Mouse (Mus musculus) neural tube, embryonic 12.5 days (tissue): ENCODE data around the gene Fez1. TPM values are rescaled to one million over a fixed set of nuclear protein-coding genes. Genes with fewer than 3 reads are reported as not detected.
A peak's percentile ranks its signal among the peaks of the same experiment; 100 is the strongest.

ENCODE experiments used
- ATAC-seq: fragments of 200-750 bp; cut with Nextera tagmentation; 2 replicates; pipeline ENCODE4 v1.8.0; 2017; ENCODE audit warnings: low read depth, mild to moderate bottlenecking, moderate TSS enrichment, moderate library complexity; ENCODE audit not compliant: low FRiP score
- H3K27ac ChIP-seq: fragments of 300-500 bp; sonication (generic); 2 replicates; pipeline ENCODE4 v1.5.1; 2016
- H3K27me3 ChIP-seq: fragments of 300-500 bp; sonication (generic); replicated peaks from 2 replicates; pipeline ENCODE4 v1.6.1; 2016; ENCODE audit warnings: mild to moderate bottlenecking
- H3K36me3 ChIP-seq: fragments of 300-500 bp; sonication (generic); 2 replicates; pipeline ENCODE4 v1.6.1; 2016; ENCODE audit warnings: mild to moderate bottlenecking
- H3K4me1 ChIP-seq: fragments of 300-500 bp; sonication (generic); 2 replicates; pipeline ENCODE4 v1.6.1; 2016
- H3K4me2 ChIP-seq: fragments of 300-500 bp; sonication (generic); replicated peaks from 2 replicates; pipeline ENCODE4 v1.6.1; 2016; ENCODE audit warnings: mild to moderate bottlenecking
- H3K4me3 ChIP-seq: fragments of 300-500 bp; sonication (generic); 2 replicates; pipeline ENCODE4 v1.5.1; 2016
- H3K9ac ChIP-seq: fragments of 300-500 bp; sonication (generic); 2 replicates; pipeline ENCODE4 v1.6.1; 2016; ENCODE audit warnings: mild to moderate bottlenecking
- H3K9me3 ChIP-seq: fragments of 300-500 bp; sonication (generic); 2 replicates; pipeline ENCODE4 v1.6.1; 2016; ENCODE audit warnings: mild to moderate bottlenecking
- WGBS: fragments of 180-500 bp; shearing (Covaris S2); methylation state at CpG from one replicate; pipeline ENCODE4 v1.1.7; 2016; 5-methylcytosine and 5-hydroxymethylcytosine counted together
- polyA plus RNA-seq: library from polyadenylated mRNA; unstranded; fragments of >200 nt; fragmentation: Nextera tagmentation; extraction: Ambion mirVana; gene quantifications from 2 replicates; pipeline ENCODE4 v1.2.1, GENCODE M21; 2016

Fez1 gene
- polyA plus RNA-seq, 1 experiment from 2014 or later = 435 TPM

DNA sequence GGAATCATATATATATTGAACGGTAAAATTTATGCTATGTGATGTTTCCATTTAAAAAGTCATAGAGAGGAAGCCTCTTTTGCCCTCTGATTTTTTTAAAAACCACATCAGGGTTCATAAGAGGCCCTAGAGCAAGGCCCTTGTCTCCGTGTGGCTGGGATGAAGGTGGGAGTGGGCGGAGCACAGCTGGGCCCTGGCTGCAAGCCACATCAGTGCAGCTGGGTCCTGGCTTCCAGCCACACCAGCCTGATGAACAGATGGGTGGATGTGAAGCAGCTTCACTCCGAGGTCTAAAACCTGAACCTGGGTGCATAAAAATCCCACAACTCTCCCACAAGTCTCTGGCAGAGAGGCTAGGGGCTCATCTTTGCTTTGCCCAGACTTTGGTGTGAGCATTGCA lies 83.8 kb downstream of the Fez1 start:
- ATAC-seq = 0 out of 2 replicates have a peak, but pooled peaks have one; percentile 50
- no peak overlapping the region for H3K27ac ChIP-seq
- 83% methylated on average over 4 of the region's 4 CpGs for WGBS

DNA sequence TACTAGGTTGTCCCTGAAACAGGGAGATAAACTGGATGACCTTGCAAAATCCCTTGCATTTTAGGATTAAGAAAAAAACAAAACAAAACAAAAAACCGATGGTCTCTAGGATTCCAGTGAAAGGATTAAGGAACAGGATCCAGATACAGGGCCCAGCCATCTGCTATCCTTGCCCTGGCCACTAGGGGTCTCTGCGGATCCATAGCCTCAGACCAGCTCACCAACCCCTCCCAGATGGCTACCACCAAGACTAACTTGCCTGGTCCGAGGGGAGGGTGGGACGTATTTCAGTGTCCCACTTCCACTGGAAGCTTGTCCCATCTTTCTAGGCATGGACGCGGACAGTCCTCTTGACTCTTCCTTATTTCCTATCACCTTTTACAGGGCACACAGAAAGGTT lies 94.7 kb downstream of the Fez1 start:
- Histone ChIP-seq H3K27me3 (no peaks in the 10 kb centered on the region), H3K4me3 (no peak overlapping the region), H3K4me2 (no peak overlapping the region), H3K9ac (no peak overlapping the region), H3K9me3 (no peaks in the 10 kb centered on the region), H3K4me1 (0 out of 2 replicates have a peak, but pooled peaks cover 3% of the 10 kb centered on the region), H3K27ac (no peak overlapping the region), H3K36me3 (no peaks in the 10 kb centered on the region)
- WGBS = 7% methylated on average over 6 of the region's 6 CpGs
- ATAC-seq = peak; percentile 70

More for the DNA sequence above, 83.8 kb downstream of the Fez1 start:
- H3K9me3 ChIP-seq = no peaks in the 10 kb centered on the region
- no peaks in the 10 kb centered on the region for H3K4me1 ChIP-seq
- H3K36me3 ChIP-seq = peaks cover 29% of the 10 kb centered on the region
- no peak overlapping the region for H3K9ac ChIP-seq
- no peak overlapping the region for H3K4me2 ChIP-seq
- no peak overlapping the region for H3K4me3 ChIP-seq
- H3K27me3 ChIP-seq = no peaks in the 10 kb centered on the region

DNA sequence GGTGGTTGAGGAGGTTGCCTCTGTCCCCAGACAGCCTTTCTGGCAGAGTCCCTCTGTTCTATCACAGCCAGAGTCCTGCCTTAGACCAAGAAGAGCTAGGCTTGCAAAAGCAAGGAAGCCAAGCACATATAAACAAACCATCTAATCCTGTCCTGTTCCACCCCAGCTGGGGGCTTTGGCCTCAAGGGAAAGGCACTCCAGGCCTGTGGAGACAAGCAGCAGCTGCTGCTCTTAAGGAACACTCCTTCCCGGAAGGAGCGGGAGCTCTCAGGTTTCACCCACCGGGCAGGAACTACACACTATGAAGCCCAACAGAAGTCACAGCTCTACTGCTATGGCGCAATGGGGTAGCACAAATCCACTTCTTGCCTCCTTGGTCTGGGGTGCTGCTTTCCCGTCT lies 95.3 kb downstream of the Fez1 start:
- H3K27me3 ChIP-seq = no peaks in the 10 kb centered on the region
- WGBS = 54% methylated on average over 5 of the region's 5 CpGs
- H3K9me3 ChIP-seq = no peaks in the 10 kb centered on the region
- H3K4me1 ChIP-seq = peaks cover 8% of the 10 kb centered on the region; the same call in 1 of the 2 replicates
- H3K36me3 ChIP-seq = no peaks in the 10 kb centered on the region
- ATAC-seq = 0 out of 2 replicates have a peak, but pooled peaks have one; percentile 8
- no peak overlapping the region for H3K9ac ChIP-seq
- no peak overlapping the region for H3K27ac ChIP-seq
- H3K4me2 ChIP-seq = no peak overlapping the region
- H3K4me3 ChIP-seq = no peak overlapping the region

DNA sequence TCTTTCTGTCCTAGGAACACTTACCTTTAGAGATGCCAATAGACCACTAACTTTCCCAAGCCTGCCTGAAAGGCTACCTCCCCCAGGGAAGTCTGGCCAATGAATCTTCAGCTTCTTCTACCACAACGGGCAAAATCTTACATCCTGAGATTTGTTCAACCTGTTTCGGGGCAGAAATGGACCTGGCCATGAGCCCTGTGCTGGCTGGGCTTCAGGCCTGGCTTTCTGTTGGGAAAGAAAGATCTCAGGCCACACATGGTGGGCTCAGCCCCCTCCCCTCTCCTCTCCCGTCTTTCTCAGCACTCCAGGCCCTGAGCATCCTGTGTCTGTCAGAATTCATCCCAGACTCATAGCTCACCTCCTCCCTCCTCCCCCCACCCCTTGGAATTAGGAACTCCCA lies 96.9 kb downstream of the Fez1 start:
- no peaks in the 10 kb centered on the region for H3K27me3 ChIP-seq
- no peaks in the 10 kb centered on the region for H3K9me3 ChIP-seq
- no peak overlapping the region for H3K9ac ChIP-seq
- no peak for ATAC-seq
- H3K27ac ChIP-seq = no peak overlapping the region
- no peak overlapping the region for H3K4me3 ChIP-seq
- H3K36me3 ChIP-seq = peaks cover 11% of the 10 kb centered on the region; the same call in 1 of the 2 replicates
- H3K4me1 ChIP-seq = peaks cover 17% of the 10 kb centered on the region; the same call in 1 of the 2 replicates
- 70% methylated on average over 3 of the region's 3 CpGs for WGBS
- H3K4me2 ChIP-seq = no peak overlapping the region

DNA sequence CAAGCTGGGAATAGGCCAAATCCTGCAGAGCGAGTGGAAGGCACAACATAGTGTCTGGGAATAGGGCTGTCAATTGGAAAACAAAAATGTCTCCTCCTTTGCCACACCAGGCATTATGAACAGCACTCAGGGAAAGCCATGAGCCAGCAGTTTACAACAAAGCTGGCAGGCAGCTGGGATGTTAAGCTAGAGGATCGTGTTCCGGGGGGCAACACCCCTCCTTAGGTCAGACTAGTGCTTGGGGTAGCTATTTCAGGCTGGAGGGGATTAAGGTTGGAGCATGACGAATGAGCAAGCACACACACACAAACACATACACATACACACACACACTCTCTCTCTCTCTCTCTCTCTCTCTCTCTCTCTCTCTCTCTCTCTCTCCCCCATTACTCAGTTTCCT lies 97.8 kb downstream of the Fez1 start:
- ATAC-seq = no peak

DNA sequence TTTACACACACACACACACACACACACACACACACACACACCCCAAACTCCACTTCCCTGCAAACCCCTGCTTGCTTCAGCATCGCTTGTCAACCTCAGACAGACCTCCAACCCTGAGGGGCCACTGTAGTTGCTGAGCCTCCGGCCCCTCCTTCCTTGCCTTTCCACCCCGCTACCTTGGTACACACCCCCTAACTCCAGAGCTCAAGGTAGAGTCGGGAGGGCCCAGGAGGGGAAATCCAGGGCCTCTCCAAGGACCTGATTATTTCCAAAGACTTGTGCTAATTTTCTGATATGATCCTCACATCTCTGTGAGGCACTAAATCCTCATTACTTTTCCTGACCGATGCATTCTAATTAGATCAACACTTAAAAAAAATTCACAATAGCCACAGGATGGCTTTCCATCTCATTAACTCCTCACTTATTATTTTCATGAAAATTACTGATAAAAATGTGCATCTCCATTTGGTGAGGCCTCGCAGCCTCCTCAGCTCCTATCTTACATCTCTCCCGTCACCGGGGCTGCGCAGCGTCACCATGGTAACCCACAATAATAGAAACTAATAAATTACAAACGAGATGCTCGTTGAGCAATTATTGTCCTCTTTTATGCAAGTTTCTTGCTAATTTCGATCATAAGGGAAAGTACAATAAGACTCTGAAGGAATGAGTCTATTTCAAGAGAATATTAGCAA lies 100.2 kb downstream of the Fez1 start:
- Histone ChIP-seq H3K27me3 (no peaks in the 10 kb centered on the region), H3K4me3 (no peak overlapping the region), H3K27ac (no peak overlapping the region), H3K9me3 (no peaks in the 10 kb centered on the region), H3K36me3 (peaks cover 12% of the 10 kb centered on the region; the same call in 1 of the 2 replicates), H3K4me1 (peaks cover 17% of the 10 kb centered on the region; the same call in 1 of the 2 replicates), H3K4me2 (no peak overlapping the region), H3K9ac (no peak overlapping the region)
- ATAC-seq = peak; percentile 66
- 45% methylated on average over 13 of the region's 13 CpGs for WGBS

More for the DNA sequence above, 97.8 kb downstream of the Fez1 start:
- H3K4me2 ChIP-seq = no peak overlapping the region
- H3K4me1 ChIP-seq = peaks cover 17% of the 10 kb centered on the region; the same call in 1 of the 2 replicates
- H3K27me3 ChIP-seq = no peaks in the 10 kb centered on the region
- H3K36me3 ChIP-seq = peaks cover 12% of the 10 kb centered on the region; the same call in 1 of the 2 replicates
- no peaks in the 10 kb centered on the region for H3K9me3 ChIP-seq
- no peak overlapping the region for H3K4me3 ChIP-seq
- no peak overlapping the region for H3K27ac ChIP-seq
- 80% methylated on average over 4 of the region's 4 CpGs for WGBS
- H3K9ac ChIP-seq = no peak overlapping the region

DNA sequence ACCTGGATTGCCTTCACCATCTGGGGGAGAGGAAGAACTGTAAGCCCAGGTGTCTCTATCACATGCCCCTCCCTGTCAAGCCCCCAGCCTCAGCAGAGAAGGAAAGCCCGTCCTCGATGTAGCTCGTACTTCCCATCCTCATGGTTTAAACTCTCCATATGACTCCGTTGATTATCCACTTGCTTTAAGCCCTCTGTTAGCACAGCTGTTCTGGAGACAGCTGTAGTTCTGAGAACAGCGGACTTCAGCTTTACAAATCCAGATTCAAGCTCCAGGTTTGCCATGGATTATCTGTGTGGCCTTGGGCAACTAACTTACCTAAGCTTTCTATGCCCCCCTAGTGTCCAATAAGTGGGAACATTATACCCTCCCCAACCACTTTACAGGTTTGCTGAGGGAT lies 102.1 kb downstream of the Fez1 start:
- ATAC-seq = no peak
- H3K27ac ChIP-seq = 0 out of 2 replicates have a peak overlapping the region, but pooled peaks have one; percentile 20
- 90% methylated on average over 5 of the region's 5 CpGs for WGBS

More for the DNA sequence above, 102.1 kb downstream of the Fez1 start:
- no peak overlapping the region for H3K4me3 ChIP-seq
- H3K9me3 ChIP-seq = no peaks in the 10 kb centered on the region
- peaks cover 17% of the 10 kb centered on the region; the same call in 1 of the 2 replicates for H3K4me1 ChIP-seq
- peaks cover 12% of the 10 kb centered on the region; the same call in 1 of the 2 replicates for H3K36me3 ChIP-seq
- H3K4me2 ChIP-seq = no peak overlapping the region
- no peak overlapping the region for H3K9ac ChIP-seq
- no peaks in the 10 kb centered on the region for H3K27me3 ChIP-seq

Other genes starting within 250 kb of the Fez1 start
- not detected in 2 replicates for gene Gm17689, start 239.2 kb upstream of the Fez1 start, polyA plus RNA-seq
- not detected in 2 replicates for gene A630095E13Rik, start 178.5 kb upstream of the Fez1 start, polyA plus RNA-seq
- gene Acrv1, start 128.6 kb upstream of the Fez1 start, polyA plus RNA-seq = not detected in 2 replicates
- 27.2 and 30.1 TPM in 2 replicates for gene Chek1, start 94.8 kb upstream of the Fez1 start, polyA plus RNA-seq
- 144 and 155 TPM in 2 replicates for gene Stt3a, start 54.2 kb upstream of the Fez1 start, polyA plus RNA-seq
- gene Ei24, start 24.5 kb upstream of the Fez1 start, polyA plus RNA-seq = 119 and 122 TPM in 2 replicates